Mouse (Mus musculus): ENCODE results near the gene Hfm1. TPM values are rescaled to one million over a fixed set of nuclear protein-coding genes. Genes with fewer than 3 reads are reported as not detected.
A peak's percentile ranks its signal among the peaks of the same experiment; 100 is the strongest.

Gene Hfm1
- polyA plus RNA-seq, 1 experiment from 2014 or later, result 0.59 TPM

DNA sequence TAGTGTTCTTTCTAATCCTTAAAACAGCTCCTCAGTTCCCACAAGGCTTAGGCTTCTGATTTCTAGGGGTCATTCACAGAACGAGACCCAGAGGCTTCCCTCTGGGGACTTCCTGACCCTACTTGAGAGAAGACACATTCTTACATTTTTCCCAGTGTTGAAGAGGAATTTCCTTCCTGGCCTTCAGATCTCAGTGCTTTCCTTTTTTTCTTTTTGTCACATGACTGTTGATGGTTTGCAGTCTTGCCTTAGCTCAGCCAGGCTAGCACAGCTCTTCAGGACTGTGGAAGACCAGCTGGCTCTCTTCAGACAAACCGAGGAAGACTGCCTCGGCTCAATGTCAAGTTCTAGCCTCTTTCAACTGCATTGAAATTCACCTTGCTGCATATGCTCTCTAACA lies 30.3 kb upstream of the Hfm1 start:
- H3K4me3 ChIP-seq (ENCODE audit: low read length), result no peak overlapping the region
- 39% methylated on average over 3 of the region's 3 CpGs for WGBS
- H3K27me3 ChIP-seq (ENCODE audit: control insufficient read depth, insufficient read depth, low read depth, low read length), result no peaks in the 10 kb centered on the region
- H3K4me1 ChIP-seq (replicated peaks; ENCODE audit: control insufficient read depth, insufficient read depth, low read length), result peaks cover 8% of the 10 kb centered on the region
- no peak overlapping the region; the same call in 1 of the 2 replicates for H3K27ac ChIP-seq (ENCODE audit: low read length)
- no peak overlapping the region for H3K4me2 ChIP-seq (ENCODE audit: low read depth, low read length)
- ATAC-seq (ENCODE audit: low read depth), result peak; percentile 74; the same call in 1 of the 2 replicates
- no peaks in the 10 kb centered on the region for H3K36me3 ChIP-seq (ENCODE audit: control insufficient read depth, insufficient read depth, low read length)
- 0 out of 2 replicates have a peak, but pooled peaks cover 3% of the 10 kb centered on the region for H3K9me3 ChIP-seq (ENCODE audit: control insufficient read depth, low read length)
- no peak overlapping the region for H3K9ac ChIP-seq (ENCODE audit: low read length)

DNA sequence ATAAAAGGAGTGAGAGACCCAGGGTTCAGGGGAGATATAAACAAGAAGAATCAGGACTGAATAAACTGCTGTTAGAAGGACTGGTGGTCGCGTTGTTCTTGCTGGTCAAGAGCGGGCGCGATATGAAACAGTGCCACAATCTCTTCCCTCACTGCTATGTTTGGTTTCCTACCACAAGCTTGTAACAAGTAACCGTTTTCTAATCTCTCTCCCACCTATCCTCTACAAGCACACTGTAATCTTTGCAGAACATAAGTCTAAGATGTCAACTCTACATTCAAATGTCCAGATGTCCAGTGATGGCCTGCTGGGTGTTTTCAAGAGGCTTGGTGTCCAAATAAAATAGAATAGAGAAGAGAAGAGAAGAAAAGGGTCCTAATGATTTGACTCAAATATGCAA lies 22.6 kb upstream of the Hfm1 start:
- no peaks in the 10 kb centered on the region for H3K27me3 ChIP-seq (ENCODE audit: control insufficient read depth, insufficient read depth, low read depth, low read length)
- no peak for ATAC-seq (ENCODE audit: low read depth)
- no peaks in the 10 kb centered on the region for H3K4me1 ChIP-seq (replicated peaks; ENCODE audit: control insufficient read depth, insufficient read depth, low read length)
- no peak overlapping the region for H3K27ac ChIP-seq (ENCODE audit: low read length)
- no peak overlapping the region for H3K4me3 ChIP-seq (ENCODE audit: low read length)
- WGBS, result 78% methylated on average over 6 of the region's 6 CpGs
- no peak overlapping the region for H3K4me2 ChIP-seq (ENCODE audit: low read depth, low read length)
- no peaks in the 10 kb centered on the region for H3K36me3 ChIP-seq (ENCODE audit: control insufficient read depth, insufficient read depth, low read length)
- no peak overlapping the region for H3K9ac ChIP-seq (ENCODE audit: low read length)
- no peaks in the 10 kb centered on the region for H3K9me3 ChIP-seq (ENCODE audit: control insufficient read depth, low read length)

DNA sequence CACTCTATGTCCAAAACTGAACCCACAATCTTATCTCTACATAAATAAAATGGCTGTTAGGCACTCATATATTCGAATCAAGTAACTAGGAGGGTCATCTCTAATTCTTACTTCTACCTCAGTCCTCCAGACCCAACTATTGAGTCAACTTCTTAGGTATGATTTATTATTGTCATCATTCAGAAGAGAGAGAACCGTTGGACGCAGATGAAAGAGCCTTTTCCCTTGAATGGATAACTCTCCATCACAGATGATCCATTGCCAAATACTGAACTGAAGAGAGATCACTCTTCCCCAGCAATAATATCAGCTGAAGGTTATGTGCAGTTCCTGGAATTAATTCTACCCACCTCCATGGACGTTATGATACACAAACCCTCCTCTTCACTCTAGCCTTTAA lies 20.2 kb upstream of the Hfm1 start:
- Histone ChIP-seq H3K9me3 (ENCODE audit: control insufficient read depth, low read length) (no peaks in the 10 kb centered on the region), H3K4me1 (replicated peaks; ENCODE audit: control insufficient read depth, insufficient read depth, low read length) (no peaks in the 10 kb centered on the region), H3K9ac (ENCODE audit: low read length) (no peak overlapping the region), H3K27me3 (ENCODE audit: control insufficient read depth, insufficient read depth, low read depth, low read length) (no peaks in the 10 kb centered on the region), H3K36me3 (ENCODE audit: control insufficient read depth, insufficient read depth, low read length) (no peaks in the 10 kb centered on the region), H3K4me2 (ENCODE audit: low read depth, low read length) (no peak overlapping the region), H3K27ac (ENCODE audit: low read length) (no peak overlapping the region), H3K4me3 (ENCODE audit: low read length) (no peak overlapping the region)
- no peak for ATAC-seq (ENCODE audit: low read depth)
- WGBS, result 61% methylated on average over 4 of the region's 4 CpGs

DNA sequence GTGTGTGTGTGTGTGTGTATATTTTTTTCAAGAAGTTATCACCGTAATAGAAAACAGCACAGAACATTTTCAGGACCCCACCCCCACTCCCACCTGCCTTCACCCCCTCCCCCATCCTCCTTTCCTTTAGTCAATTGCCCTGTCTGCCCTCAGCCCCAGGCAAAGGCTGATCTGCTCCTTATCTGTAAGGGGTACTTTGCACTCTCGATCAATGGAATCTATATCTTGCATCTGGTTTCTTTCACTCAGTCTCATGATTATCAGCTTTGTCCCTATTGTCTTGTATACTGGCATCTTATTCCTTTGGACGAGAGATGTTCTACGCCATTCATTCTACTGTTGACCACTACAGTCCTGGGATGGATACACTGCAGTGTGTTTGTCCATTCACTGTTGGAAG lies 1.9 kb upstream of the Hfm1 start:
- no peak overlapping the region for H3K27ac ChIP-seq (ENCODE audit: low read length)
- no peak overlapping the region for H3K4me2 ChIP-seq (ENCODE audit: low read depth, low read length)
- no peak for ATAC-seq (ENCODE audit: low read depth)
- no peaks in the 10 kb centered on the region for H3K9me3 ChIP-seq (ENCODE audit: control insufficient read depth, low read length)
- H3K4me3 ChIP-seq (ENCODE audit: low read length), result no peak overlapping the region
- H3K4me1 ChIP-seq (replicated peaks; ENCODE audit: control insufficient read depth, insufficient read depth, low read length), result 0 out of 2 replicates have a peak, but pooled peaks cover 2% of the 10 kb centered on the region
- no peaks in the 10 kb centered on the region for H3K27me3 ChIP-seq (ENCODE audit: control insufficient read depth, insufficient read depth, low read depth, low read length)
- H3K36me3 ChIP-seq (ENCODE audit: control insufficient read depth, insufficient read depth, low read length), result no peaks in the 10 kb centered on the region
- 76% methylated on average over 4 of the region's 4 CpGs for WGBS
- H3K9ac ChIP-seq (ENCODE audit: low read length), result no peak overlapping the region

DNA sequence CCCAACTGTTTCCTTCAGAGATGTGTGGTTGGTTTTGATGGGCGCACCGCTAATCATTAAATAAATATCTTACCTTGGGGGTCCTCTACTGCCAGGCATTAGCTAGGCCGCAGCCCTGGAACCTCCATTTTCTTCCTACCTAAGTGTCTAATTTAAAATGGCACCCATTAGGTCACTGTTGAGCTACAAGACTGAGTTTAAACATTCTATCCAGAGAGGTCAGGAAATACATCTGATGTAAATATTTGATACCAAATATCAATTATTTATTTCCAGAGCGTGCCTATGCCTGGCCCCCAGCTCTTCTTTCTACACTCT lies 207 bp upstream of the Hfm1 start:
- no peaks in the 10 kb centered on the region for H3K36me3 ChIP-seq (ENCODE audit: control insufficient read depth, insufficient read depth, low read length)
- H3K9ac ChIP-seq (ENCODE audit: low read length), result peak overlapping the region; percentile 70
- 42% methylated on average over 4 of the region's 4 CpGs for WGBS
- no peaks in the 10 kb centered on the region for H3K9me3 ChIP-seq (ENCODE audit: control insufficient read depth, low read length)
- peak overlapping the region; percentile 62 for H3K4me3 ChIP-seq (ENCODE audit: low read length)
- H3K4me1 ChIP-seq (replicated peaks; ENCODE audit: control insufficient read depth, insufficient read depth, low read length), result 0 out of 2 replicates have a peak, but pooled peaks cover 2% of the 10 kb centered on the region
- peak overlapping the region; percentile 97 for H3K4me2 ChIP-seq (ENCODE audit: low read depth, low read length)
- no peaks in the 10 kb centered on the region for H3K27me3 ChIP-seq (ENCODE audit: control insufficient read depth, insufficient read depth, low read depth, low read length)
- H3K27ac ChIP-seq (ENCODE audit: low read length), result no peak overlapping the region
- no peak for ATAC-seq (ENCODE audit: low read depth)

DNA sequence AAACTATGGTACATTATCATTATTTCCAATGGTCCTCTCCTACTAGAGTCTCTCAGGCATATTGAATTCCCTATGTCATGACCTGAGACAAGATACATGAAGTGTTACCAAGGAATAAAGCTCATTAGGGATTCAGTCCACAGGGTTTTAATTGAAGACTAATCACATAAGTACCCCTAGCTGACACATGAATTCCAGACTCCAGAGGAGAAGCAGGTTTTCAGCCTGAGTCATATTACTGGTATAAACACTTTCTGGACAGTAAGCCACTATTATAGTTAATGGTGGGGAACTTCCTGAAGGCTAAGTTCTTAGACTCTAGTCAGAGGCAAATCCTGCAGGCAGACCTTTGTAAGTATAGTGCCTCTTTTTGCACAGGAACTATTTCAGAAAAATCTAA lies 6.8 kb downstream of the Hfm1 start:
- no peak overlapping the region for H3K4me2 ChIP-seq (ENCODE audit: low read depth, low read length)
- no peak overlapping the region for H3K27ac ChIP-seq (ENCODE audit: low read length)
- H3K9ac ChIP-seq (ENCODE audit: low read length), result no peak overlapping the region
- H3K9me3 ChIP-seq (ENCODE audit: control insufficient read depth, low read length), result no peaks in the 10 kb centered on the region
- no peak for ATAC-seq (ENCODE audit: low read depth)
- H3K27me3 ChIP-seq (ENCODE audit: control insufficient read depth, insufficient read depth, low read depth, low read length), result no peaks in the 10 kb centered on the region
- no peak overlapping the region for H3K4me3 ChIP-seq (ENCODE audit: low read length)
- no peaks in the 10 kb centered on the region for H3K4me1 ChIP-seq (replicated peaks; ENCODE audit: control insufficient read depth, insufficient read depth, low read length)
- no peaks in the 10 kb centered on the region for H3K36me3 ChIP-seq (ENCODE audit: control insufficient read depth, insufficient read depth, low read length)

DNA sequence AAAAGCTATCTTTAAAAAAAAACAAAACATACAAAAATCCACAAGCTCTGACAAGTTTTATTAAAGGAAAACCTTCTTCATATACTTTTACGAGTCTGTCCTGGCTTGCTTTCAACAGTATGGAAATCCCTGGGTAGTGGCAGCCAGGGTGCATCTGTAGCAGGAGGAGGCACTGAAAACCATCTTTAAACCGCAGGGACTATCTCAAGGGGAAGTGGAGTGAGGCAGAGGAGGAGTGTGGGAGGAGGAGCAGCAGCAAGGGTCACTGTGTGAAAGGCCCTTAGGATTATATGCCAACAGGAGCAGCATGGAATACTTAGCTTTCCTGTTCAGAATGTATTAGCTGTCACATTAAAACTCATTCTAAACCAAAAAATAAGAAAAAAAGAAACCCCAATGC lies 29.2 kb downstream of the Hfm1 start:
- no peak overlapping the region for H3K4me3 ChIP-seq (ENCODE audit: low read length)
- no peak for ATAC-seq (ENCODE audit: low read depth)
- H3K9me3 ChIP-seq (ENCODE audit: control insufficient read depth, low read length), result no peaks in the 10 kb centered on the region
- 58% methylated on average over 2 of the region's 2 CpGs for WGBS
- H3K27me3 ChIP-seq (ENCODE audit: control insufficient read depth, insufficient read depth, low read depth, low read length), result no peaks in the 10 kb centered on the region
- H3K9ac ChIP-seq (ENCODE audit: low read length), result no peak overlapping the region
- no peak overlapping the region for H3K4me2 ChIP-seq (ENCODE audit: low read depth, low read length)
- no peaks in the 10 kb centered on the region for H3K36me3 ChIP-seq (ENCODE audit: control insufficient read depth, insufficient read depth, low read length)
- H3K4me1 ChIP-seq (replicated peaks; ENCODE audit: control insufficient read depth, insufficient read depth, low read length), result no peaks in the 10 kb centered on the region
- H3K27ac ChIP-seq (ENCODE audit: low read length), result no peak overlapping the region

DNA sequence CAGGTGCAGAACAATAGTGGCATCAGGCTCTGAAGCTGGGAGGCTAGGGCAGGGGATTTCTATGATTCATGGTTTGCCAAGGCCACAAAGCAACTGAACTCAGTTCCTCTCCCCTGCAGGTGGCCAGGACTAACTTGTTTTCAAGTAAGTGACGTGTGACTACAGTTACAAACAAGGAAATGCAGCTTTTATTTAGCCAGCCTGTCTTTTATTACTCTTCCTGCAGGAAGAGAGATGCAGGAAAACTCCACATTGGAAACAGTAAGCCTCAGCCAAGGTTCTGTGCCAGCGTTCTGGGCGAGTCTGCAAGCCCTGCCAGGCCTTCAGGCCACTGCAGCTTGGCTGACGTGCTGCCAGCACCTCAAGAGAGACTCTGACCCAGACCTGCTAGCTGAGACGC lies 34.3 kb downstream of the Hfm1 start:
- Histone ChIP-seq H3K9ac (ENCODE audit: low read length) (no peak overlapping the region), H3K9me3 (ENCODE audit: control insufficient read depth, low read length) (no peaks in the 10 kb centered on the region), H3K27ac (ENCODE audit: low read length) (no peak overlapping the region), H3K4me2 (ENCODE audit: low read depth, low read length) (no peak overlapping the region), H3K4me3 (ENCODE audit: low read length) (no peak overlapping the region), H3K36me3 (ENCODE audit: control insufficient read depth, insufficient read depth, low read length) (no peaks in the 10 kb centered on the region), H3K27me3 (ENCODE audit: control insufficient read depth, insufficient read depth, low read depth, low read length) (no peaks in the 10 kb centered on the region), H3K4me1 (replicated peaks; ENCODE audit: control insufficient read depth, insufficient read depth, low read length) (no peaks in the 10 kb centered on the region)
- 29% methylated on average over 5 of the region's 5 CpGs for WGBS
- ATAC-seq (ENCODE audit: low read depth), result no peak

DNA sequence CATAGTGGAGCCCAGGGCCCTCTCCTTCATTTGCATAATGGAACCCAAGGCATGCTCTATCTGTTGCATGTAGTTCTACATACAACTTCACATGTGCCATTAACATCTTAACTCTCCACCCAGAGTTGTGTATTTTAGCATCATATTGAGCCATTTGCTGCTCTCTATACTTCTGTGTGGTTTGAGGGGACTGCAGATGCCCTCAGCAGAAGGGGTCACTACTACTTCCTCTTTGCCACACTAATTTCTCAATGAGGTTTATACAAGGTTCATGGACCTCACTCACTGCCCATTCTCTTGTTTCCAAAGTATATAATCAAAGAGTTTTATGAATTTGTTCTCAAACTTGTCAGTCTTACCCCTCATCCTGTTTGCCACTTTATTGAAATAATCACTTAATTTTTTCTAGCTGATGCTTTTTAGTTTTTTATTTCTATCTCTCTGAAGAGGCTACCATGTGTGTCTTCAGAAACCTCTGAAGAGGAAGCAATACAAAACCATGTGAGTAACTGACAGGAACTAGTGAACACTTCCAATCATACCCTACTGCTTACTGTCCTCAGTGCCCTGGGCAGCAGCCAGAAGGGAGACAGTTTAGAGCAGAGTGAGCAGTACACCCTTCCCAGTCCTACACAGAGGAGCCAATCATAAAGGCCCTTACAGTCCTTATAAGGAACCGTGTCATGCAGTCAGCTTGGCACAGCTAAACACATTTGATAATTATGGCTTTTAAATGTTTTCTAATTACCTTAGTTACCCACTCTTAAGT lies 38.6 kb downstream of the Hfm1 start:
- no peak overlapping the region for H3K4me3 ChIP-seq (ENCODE audit: low read length)
- no peaks in the 10 kb centered on the region for H3K4me1 ChIP-seq (replicated peaks; ENCODE audit: control insufficient read depth, insufficient read depth, low read length)
- no peak overlapping the region for H3K9ac ChIP-seq (ENCODE audit: low read length)
- H3K27ac ChIP-seq (ENCODE audit: low read length), result no peak overlapping the region
- H3K4me2 ChIP-seq (ENCODE audit: low read depth, low read length), result no peak overlapping the region
- no peaks in the 10 kb centered on the region for H3K36me3 ChIP-seq (ENCODE audit: control insufficient read depth, insufficient read depth, low read length)
- ATAC-seq (ENCODE audit: low read depth), result no peak
- no peaks in the 10 kb centered on the region for H3K9me3 ChIP-seq (ENCODE audit: control insufficient read depth, low read length)
- 58% methylated on average over 1 of the region's 1 CpGs for WGBS
- no peaks in the 10 kb centered on the region for H3K27me3 ChIP-seq (ENCODE audit: control insufficient read depth, insufficient read depth, low read depth, low read length)

DNA sequence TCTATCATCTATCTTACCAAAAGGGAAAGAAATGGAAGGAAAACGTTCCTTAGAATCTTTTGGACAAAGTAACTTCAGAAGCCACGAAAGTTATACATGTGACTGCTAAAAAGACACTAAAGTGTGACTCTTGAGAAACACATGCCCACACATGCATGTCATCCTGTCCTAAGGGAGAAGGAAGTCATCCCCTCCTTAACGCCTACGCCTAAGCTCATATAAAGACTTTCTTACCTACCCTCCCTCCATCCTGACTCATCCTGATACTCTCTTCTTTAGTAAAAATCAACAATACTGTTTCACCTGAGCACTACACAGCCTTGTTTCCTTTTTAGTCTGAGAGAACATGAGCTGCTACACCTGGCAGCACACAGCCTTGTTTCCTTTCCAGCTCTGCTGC lies 40.6 kb downstream of the Hfm1 start:
- Histone ChIP-seq H3K4me3 (ENCODE audit: low read length) (no peak overlapping the region), H3K36me3 (ENCODE audit: control insufficient read depth, insufficient read depth, low read length) (no peaks in the 10 kb centered on the region), H3K4me2 (ENCODE audit: low read depth, low read length) (no peak overlapping the region), H3K4me1 (replicated peaks; ENCODE audit: control insufficient read depth, insufficient read depth, low read length) (no peaks in the 10 kb centered on the region), H3K27me3 (ENCODE audit: control insufficient read depth, insufficient read depth, low read depth, low read length) (no peaks in the 10 kb centered on the region), H3K9me3 (ENCODE audit: control insufficient read depth, low read length) (no peaks in the 10 kb centered on the region), H3K27ac (ENCODE audit: low read length) (no peak overlapping the region), H3K9ac (ENCODE audit: low read length) (no peak overlapping the region)
- WGBS, result 80% methylated on average over 4 of the region's 4 CpGs
- no peak for ATAC-seq (ENCODE audit: low read depth)
